Mouse (Mus musculus): ENCODE measurements around the gene Tuba4a.

Gene Tuba4a

DNA sequence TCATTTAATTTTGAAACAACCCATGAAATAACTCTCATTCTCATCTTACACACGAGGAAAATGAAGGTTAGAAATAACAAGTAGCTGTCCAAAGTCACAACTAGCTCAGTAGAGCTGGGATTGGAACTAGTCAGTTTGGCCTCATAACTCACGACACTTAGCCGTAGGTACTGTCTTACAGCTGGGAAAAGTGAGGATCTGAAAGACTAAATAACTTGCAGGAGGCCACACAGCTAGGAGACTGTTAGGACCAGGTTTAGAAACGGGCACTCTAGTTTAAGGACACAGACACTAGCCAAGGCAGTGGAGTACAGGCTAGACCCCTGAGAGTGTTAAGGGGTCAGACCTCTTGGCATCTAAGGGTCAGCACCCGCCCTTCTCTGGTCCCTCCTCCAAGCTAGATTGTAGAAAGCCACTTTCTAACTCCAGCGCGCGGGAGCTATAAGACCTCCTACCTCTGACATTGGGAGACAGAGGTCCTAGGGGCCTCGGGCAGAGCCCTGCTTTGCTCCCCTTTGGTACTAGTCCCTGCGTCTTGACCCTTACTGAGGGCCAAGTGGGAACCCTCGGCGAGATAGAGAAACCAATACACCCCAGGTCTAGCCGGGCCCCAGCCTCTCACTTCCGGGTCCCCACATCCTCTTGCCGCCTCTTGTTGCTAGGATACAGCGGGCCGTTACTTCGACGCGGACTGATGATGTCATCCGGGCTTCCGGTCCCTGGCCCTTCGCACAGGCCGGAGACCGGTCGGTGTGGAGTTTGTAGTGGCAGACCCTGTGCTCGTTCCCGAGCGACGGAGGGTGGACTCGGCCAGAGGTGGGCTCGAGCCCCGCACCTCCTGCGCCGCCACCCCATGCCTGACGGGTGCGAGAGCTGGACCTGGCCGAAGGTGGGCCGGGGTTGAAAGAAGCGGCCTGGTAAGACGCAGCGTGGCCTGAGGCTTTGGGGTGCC lies 9.3 kb downstream of the Tuba4a start, which contains the start of the genes Glb1l and Stk16:
Gene Glb1l (minus strand): TSS at position 678 of the 952 bp plus-strand sequence.
Gene Stk16 (plus strand): TSS at position 703 of the 952 bp plus-strand sequence.
- peak; percentile 98 for DNase-seq

DNA sequence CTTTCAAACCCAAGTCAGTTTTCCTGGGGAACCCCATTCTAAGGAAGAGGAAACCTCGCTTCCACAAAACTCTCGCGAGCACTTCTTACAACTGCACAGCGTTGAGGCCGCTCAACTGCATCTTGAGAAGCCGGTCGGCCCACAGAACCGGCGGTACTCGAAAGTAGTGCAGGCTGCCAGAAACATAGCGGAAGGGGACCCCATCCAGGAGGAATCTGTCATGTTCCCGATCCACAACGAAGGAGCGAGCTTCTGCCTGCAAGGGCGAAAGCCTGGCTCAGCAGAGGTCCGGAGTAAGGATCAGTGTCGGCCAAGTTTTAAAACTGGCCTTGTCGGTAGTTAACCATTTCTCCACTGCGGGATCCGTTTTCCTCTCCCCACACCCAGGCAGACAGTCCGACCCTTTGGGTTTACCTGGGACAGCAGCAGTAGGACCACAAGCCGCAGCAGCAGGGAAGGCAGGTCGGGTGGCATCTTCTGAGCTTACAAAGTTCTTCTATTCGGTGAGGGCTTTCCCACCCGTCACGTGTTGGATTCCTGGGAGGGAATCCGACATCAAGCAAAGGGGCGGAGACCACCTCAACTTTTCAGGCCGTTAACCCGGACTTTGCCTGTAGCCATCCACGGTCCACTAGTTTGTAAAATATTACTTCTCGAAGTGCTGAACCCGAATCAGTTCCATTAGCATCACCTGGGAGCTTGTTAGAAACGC lies 10.5 kb downstream of the Tuba4a start:
- peak; percentile 40 for DNase-seq

DNA sequence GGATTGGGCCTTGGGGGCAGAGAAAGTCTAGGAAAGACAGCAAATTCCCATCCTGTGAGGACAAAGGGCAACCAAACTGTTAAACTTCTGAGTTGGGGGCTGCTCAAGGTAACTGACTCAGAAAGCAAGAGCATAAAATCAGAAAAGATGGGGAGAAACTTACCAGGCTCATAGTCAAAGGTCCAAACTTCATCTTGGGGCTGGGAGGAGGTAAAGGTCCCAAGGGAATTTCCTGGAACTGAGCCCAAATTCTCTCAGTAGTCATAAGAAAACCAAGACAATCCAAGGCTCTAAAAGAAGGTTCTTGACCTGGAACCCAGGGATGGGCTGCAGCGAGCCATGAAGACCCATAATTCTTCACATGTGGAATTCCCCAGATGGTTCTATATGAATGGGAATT lies 18.4 kb downstream of the Tuba4a start:
- no peak for DNase-seq

DNA sequence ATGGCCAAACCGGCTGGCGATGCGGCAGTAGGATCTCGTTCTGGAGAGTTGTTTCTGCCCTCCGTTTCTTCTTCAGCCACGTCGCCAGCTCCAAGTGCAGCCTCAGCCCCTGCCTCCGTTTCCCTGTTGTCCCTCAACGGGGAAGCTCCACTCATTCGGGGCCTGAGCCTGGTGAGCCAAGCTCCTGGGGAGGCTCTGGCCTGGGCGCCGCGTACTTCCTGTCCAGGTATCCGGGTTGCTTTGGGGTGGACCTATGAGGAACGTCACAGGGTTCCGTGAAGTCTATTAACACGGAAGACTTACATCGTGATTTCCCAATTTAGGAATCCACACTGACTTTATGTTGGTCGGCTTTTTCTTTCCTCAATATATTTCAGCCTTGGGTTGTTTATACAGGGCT lies 27.2 kb downstream of the Tuba4a start:
- peak; percentile 56 for DNase-seq

DNA sequence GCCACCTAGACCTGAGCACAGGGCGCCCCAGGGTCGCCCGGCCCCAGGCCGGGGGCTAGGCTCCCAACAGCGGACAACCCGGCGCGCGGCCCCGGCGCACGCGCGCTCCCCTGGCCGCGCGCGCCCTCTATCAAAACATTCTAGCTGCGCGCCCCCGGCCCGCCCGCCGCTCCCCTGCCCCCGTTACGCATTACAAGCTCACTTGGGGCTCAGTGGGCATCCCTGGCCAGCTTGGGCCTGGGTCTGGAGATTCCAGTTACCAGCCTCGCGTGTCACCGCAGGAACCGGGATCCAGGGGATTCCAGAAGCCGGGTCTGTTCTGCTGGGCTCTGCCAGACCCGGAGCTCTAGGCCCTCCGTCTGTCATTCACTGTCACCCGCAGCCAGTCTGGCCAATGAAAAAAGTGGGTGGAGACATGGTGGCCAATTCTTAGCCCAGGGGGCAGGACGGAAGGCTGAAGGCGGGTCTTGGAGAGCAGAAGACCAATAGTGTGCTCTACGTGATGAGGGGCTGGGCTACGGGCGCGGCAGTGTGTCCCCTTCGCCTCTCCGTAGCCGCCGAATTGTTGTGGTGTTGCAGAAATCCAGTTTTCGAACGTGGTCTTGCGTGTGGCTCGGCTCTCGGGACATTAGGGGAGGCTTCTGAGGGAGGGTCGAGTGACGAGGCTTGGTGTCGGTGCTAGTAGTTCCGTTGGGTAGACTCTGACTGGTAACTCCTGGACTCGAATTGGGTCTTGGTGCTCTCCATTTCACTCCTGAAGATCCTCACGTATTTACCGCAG lies 27.9 kb downstream of the Tuba4a start, which contains the start of the genes Ankzf1 and Atg9a:
Gene Ankzf1 (plus strand): TSS at position 530 of the 781 bp plus-strand sequence.
Gene Atg9a (minus strand): TSS at position 575 of the 781 bp plus-strand sequence.
- peak; percentile 92 for DNase-seq

DNA sequence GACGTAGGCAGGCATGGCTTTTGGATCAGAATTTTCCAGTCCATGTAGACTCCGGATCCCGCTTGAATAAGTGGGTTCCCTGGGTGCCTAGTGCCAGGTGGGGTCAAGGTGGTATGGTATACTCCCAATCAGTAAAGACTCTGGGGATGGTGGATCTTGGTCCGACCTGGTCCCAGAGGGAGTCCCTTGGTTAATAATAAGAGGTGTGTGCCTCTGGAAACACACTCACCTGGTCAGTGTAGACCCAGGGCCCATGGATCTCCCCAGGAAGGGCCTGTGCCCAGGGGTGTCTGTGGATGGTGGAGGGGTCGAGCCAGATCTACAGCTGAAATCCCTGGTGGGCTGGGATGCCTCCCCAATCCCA lies 28.4 kb downstream of the Tuba4a start:
- DNase-seq, result peak; percentile 8

DNA sequence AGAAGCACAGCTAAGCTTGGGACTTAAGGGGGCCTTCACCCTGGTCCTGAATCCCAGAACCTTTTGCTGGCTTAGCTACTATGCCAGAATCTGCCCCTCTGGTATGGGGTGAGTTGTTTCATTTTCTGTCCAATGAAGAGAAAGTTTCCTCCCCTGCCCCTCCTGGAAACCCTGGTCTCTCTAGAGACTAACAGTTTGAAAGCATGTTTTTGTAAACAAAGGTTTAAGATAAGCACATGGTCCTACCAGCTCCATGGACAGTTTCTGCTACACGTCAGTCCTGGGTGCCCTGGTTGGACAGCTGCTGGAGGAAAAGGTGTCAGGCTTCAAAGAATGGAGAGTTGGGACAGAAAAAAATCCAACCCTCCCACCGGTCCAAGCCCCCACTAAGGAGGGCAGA lies 29.1 kb downstream of the Tuba4a start:
- no peak for DNase-seq

DNA sequence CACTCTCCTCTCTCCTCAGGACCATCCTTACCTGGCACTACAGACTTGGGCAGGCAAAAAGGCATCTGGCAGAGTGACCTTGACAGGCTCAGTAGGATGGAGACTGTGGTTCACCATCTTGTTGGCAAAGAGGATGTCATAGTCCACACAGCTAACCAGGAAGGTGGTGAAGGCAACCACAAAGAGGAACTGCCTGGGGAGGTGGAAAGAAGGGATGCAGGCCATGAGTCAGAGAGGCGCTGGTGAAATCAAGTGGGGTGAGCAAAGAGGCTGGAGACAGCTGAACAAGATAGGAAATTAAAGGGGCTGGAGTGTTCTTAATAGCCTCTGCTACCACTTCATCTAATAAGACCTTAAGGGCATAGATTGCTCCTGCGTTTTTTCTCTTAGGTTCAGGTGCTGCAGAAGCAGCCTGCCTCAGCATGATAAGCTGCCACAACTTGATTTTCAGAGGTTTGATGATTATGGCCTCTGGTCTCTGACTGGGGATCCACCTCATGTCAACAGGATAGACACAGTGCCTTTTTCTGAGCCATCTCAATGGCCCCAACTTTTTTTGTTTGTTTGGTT lies 31.7 kb downstream of the Tuba4a start:
- no peak for DNase-seq

DNA sequence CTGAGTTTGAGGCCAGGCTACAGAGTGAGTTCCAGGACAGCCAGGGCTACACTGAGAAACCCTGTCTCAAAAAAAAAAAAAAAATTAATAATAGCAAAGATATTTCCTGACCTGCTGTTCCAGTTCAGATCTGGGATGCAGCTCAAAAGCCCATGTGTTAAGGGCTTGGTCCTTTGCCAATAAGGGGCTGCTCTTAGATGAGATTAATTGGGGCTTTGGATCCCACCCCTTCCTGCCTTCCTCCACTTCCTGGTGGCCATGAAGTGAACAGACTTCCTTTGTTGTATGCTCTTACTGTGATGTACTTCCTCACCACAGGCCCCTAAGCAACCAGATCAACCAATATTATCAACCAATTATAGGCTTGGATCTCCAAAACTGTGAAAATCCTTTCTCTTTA lies 32.5 kb downstream of the Tuba4a start:
- DNase-seq, result no peak

DNA sequence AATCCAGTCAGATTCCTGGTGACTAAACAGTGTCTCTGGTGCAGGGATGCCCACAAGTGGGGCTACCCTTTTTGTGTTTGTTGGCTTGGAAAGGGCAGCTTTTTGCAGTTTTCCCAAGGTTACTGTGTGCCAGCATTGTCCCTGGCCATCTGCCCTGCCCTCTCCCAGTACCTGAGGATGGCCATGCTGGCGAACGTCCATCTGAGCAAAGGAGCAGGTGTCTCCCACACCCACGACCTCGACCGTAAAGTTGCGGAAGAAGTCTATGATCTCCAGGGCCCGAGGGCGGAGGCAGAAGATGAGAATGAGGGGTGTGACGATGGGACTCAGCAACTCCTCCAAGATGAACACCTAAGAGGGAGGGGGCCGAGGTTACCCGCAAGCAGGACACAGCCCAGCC lies 34.2 kb downstream of the Tuba4a start:
- DNase-seq, result no peak

DNA sequence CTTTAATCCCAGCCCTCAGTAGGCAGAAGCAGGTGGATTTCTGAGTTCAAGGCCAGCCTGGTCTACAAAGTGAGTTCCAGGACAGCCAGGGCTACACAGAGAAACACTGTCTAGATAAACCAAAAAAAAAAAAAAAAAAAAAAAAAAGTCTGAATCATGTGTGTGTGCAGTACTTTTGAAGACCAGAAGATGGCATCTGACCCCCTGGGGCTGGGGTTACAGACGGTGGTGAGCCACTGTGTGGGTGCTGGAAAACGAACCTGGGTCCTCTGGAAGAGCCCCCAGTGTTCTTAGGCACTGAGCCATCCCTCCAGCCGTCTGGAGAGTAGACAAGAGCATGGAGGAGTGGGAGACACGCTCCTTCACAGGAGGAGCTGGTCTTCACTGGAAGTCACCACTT lies 37.5 kb downstream of the Tuba4a start:
- no peak for DNase-seq

DNA sequence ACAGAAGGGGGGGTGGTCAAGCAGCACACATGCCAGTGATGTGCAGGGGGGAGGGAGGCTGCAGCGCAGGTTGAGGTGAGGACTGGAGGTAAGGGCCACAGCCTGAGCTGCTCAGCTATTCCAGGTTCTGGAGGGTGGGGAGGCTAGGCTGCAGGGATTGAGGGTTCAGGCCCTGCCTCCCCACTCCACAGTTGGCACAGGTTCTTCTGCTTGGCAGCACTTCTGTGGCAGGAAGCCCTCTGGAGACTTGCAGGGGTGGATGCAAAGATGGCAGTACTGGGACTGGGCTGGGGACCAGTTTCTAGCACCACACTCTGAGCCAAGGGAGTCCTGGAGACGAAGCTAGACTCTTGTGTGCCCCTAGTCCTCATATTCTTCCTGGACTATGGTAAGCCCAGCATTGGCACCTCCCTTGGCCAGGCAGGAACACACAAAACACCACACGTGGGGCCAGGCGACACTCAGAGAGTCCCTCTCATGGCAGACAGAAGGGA lies 38.2 kb downstream of the Tuba4a start:
- no peak for DNase-seq

DNA sequence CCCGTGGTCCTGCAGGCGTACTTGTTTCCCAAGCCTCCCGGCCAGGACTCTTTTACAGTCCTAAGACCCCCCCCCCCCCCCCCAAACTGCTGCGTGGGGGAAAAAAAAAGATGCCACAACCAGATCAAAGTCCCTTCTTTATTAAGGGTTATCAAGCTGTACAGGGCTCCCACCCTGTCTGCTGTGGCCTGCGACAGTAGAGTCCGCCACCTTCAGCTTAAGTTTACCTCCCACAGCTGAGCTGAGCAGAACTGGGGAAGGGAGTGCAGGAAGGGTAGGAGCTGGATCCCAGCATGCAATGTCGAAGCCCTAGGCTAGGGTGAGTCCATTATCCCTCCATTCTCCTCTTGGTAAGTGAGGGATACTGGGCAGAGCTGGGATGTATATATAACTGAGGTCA lies 38.9 kb downstream of the Tuba4a start:
- no peak for DNase-seq

DNA sequence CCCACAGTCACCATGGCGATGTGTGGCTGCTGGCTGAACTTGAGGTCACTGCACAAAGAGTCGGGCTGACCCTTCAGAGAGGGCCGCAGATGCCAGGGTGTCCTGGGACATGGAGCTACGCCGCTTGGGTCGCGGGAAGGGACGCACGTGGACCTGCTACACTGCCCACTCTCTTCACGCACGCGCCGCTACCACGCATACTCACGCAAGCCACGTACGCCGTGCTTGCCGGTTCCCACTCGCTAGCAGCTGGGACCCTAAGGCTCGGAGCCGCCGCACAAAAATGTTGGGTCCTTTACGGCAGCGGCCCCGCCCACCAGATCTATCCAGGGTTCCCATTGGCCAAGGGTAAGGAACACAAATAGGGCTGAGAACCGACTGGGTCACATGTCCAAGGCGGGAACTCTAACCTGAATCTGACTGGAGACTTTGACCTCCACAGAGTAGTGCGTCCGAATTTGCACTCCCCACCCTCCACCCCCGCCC lies 39.5 kb downstream of the Tuba4a start, which contains the start of gene Abcb6:
Gene Abcb6 (minus strand): TSS at position 288 of the 486 bp plus-strand sequence.
- DNase-seq, result peak; percentile 86

DNA sequence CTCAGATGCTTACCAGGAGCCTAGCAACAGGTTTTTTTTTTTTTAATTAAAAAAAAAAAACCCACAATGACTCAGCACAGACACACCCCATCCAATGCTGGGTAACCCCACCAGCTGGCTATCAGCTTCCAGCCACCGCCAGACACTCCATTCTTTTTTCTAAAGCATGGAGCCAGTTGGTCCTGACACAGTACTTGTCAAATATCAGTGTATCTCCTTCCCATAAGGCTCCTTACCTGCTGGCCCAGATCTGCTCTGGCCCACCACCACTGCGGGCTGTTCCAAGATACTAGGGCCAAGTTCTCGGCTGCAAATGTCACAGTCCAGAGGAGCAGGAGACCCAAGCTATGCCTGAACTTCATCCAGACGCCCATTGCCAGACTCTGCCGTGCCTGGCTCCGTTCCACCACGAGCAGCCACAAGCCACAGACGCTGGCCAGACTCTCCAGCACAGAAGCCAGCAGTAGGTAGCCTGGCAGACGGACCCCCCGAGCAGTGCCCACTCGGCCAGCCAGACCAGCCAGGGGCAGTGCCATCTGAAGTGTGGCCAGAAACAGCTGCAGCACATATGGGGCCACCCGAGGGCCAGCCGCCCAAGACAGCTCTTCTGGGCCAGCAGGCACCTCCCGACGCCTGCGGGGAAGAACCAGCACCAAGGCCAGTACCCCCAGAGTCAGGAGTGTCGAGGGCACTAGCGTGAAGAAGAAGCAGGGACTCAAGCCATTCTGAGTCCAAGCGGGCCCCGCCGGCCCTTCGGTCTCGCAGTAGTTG lies 40.1 kb downstream of the Tuba4a start:
- DNase-seq, result no peak

DNA sequence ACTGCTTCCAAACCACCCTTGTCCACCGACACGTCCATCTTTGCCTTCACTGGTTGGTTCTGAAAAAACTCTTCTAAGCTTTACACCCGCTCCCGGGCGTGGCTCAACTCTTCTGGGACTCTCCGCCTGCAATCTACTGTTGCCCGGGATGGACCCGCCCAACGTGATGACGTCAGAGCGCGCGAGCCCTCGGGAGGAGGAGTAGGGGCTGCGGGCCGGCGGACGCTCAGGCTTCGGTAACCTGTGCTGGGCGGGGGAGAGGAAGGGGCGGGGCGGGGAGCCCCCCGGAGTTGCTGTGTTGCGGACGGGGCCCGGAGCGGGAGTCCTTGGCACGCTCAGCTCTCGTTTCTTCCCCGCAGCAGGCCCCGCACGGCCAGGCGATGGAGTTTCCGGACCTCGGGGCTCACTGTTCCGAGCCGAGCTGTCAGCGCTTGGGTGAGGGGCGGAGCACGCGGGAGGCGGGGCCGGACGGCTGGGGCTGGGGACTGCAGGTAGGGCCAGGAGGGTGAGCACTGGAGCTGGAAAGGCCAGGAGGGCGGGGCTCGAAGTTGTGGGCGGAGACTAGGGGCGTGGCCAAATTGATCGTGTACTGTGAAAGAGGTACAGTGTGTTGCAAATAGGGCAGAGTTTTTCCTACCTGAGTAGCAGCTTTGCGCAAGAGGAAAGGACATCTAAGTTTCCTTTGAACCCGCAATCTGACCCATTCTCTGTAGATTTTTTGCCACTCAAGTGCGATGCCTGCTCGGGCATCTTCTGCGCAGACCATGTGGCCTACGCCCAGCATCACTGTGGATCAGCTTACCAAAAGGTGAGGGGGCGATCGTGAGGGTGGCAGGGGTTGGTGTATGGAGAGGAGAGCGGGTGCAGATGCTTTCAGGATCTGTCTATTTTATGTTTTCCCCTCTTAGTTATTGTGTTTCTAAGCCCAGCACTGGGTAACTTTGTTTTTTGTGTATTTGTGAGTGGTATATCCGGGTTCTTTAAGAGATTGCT lies 50.9 kb downstream of the Tuba4a start, which contains the start of gene Zfand2b:
Gene Zfand2b (plus strand): TSS at position 175 of the 993 bp plus-strand sequence.
- peak; percentile 98 for DNase-seq

DNA sequence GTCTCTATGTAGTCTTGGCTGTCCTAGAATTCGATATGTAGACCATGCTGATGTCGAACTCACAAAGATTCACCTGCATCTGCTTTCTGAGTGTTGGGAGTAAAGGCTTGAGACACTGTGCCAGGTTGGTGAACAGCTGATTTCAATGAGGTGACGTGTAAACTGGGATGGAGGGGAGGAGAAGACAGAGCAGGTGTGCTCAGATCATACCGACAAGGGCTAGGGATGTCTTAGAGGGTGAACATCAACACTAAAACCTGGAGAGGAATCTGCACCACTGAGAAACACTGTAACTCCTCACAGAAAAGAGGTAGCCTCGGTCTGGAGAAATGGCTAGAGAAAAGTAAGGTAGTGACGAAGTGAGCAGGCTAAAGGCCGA lies 51.6 kb downstream of the Tuba4a start:
- no peak for DNase-seq

All from lung, postnatal 14 days (tissue).